Mouse (Mus musculus) neural tube, embryonic 14.5 days (tissue): ENCODE data around the gene Apoe. TPM values are rescaled to one million over a fixed set of nuclear protein-coding genes. Genes with fewer than 3 reads are reported as not detected.

Experiments used
- ATAC-seq: fragments of 200-750 bp; cut with Nextera tagmentation; 2 replicates; pipeline ENCODE4 v1.8.0; 2017; ENCODE audit warnings: low read depth, mild to moderate bottlenecking, moderate TSS enrichment, moderate library complexity
- H3K27ac ChIP-seq: fragments of 300-500 bp; sonication (generic); 2 replicates; pipeline ENCODE4 v1.5.1; 2014; ENCODE audit warnings: low read depth, mild to moderate bottlenecking, control low read depth, low read length, moderate library complexity, mixed read lengths
- H3K27me3 ChIP-seq: fragments of 300-500 bp; sonication (generic); 2 replicates; pipeline ENCODE4 v1.6.1; 2014; ENCODE audit warnings: low read length; ENCODE audit not compliant: control insufficient read depth, insufficient read depth
- H3K36me3 ChIP-seq: fragments of 300-500 bp; sonication (generic); 2 replicates; pipeline ENCODE4 v1.6.1; 2014; ENCODE audit warnings: low read length, mixed read lengths; ENCODE audit not compliant: control insufficient read depth, insufficient read depth
- H3K4me1 ChIP-seq: fragments of 300-500 bp; sonication (generic); 2 replicates; pipeline ENCODE4 v1.6.1; 2014; ENCODE audit warnings: low read length; ENCODE audit not compliant: control insufficient read depth, insufficient read depth
- H3K4me2 ChIP-seq: fragments of 300-500 bp; sonication (generic); 2 replicates; pipeline ENCODE4 v1.6.1; 2014; ENCODE audit warnings: mild to moderate bottlenecking, low read depth, low read length, control low read depth
- H3K4me3 ChIP-seq: fragments of 300-500 bp; sonication (generic); 2 replicates; pipeline ENCODE4 v1.5.1; 2014; ENCODE audit warnings: low read depth, low read length, control low read depth, mixed read lengths
- H3K9ac ChIP-seq: fragments of 300-500 bp; sonication (generic); replicated peaks from 2 replicates; pipeline ENCODE4 v1.6.1; 2014; ENCODE audit warnings: low read depth, mild to moderate bottlenecking, control low read depth, low read length, mixed read lengths
- H3K9me3 ChIP-seq: fragments of 300-500 bp; sonication (generic); 2 replicates; pipeline ENCODE4 v1.6.1; 2016; ENCODE audit warnings: low read length; ENCODE audit not compliant: control insufficient read depth
- WGBS: fragments of 180-500 bp; shearing (Covaris S2); extraction: QIAGEN DNeasy Blood & Tissue Kit; methylation state at CpG from one replicate; pipeline ENCODE4 v1.1.7; 2014; 5-methylcytosine and 5-hydroxymethylcytosine counted together
- polyA plus RNA-seq: library from polyadenylated mRNA; unstranded; fragments of >200 nt; fragmentation: Nextera tagmentation; extraction: Ambion mirVana; gene quantifications from 2 replicates; pipeline ENCODE4 v1.2.1, GENCODE M21; 2014

Apoe gene
- polyA plus RNA-seq, 1 experiment from 2014 or later = 310 TPM

- Histone ChIP-seq H3K9ac (no peak overlapping the region), H3K36me3 (peaks cover 4% of the 10 kb centered on the region; the same call in 1 of the 2 replicates), H3K4me1 (peaks cover 12% of the 10 kb centered on the region), H3K27me3 (no peaks in the 10 kb centered on the region), H3K4me3 (no peak overlapping the region), H3K4me2 (no peak overlapping the region), H3K9me3 (peaks cover 3% of the 10 kb centered on the region; the same call in 1 of the 2 replicates), H3K27ac (no peak overlapping the region)
- no peak for ATAC-seq
- 98% methylated on average over 5 of the region's 5 CpGs for WGBS
Measured at GRCm38 (mm10) chr7:19718297-19718952, 19.4 kb upstream of the Apoe start.

GRCm38 (mm10) chr7:19717346-19717745, 18.4 kb upstream of the Apoe start:
- no peak overlapping the region for H3K9ac ChIP-seq
- no peaks in the 10 kb centered on the region for H3K27me3 ChIP-seq
- no peaks in the 10 kb centered on the region for H3K36me3 ChIP-seq
- 88% methylated on average over 4 of the region's 4 CpGs for WGBS
- no peak overlapping the region for H3K27ac ChIP-seq
- H3K4me1 ChIP-seq = peaks cover 12% of the 10 kb centered on the region
- no peak overlapping the region for H3K4me2 ChIP-seq
- H3K9me3 ChIP-seq = peaks cover 3% of the 10 kb centered on the region; the same call in 1 of the 2 replicates
- no peak overlapping the region for H3K4me3 ChIP-seq
- no peak for ATAC-seq

GRCm38 (mm10) chr7:19716822-19717221, 17.8 kb upstream of the Apoe start:
- WGBS = 97% methylated on average over 2 of the region's 2 CpGs
- no peak for ATAC-seq
- Histone ChIP-seq H3K4me3 (0 out of 2 replicates have a peak overlapping the region, but pooled peaks have one; percentile 29), H3K9ac (peak overlapping the region; percentile 51; the same call in 1 of the 2 replicates), H3K4me2 (peak overlapping the region; percentile 73), H3K36me3 (peaks cover 5% of the 10 kb centered on the region; the same call in 1 of the 2 replicates), H3K27me3 (no peaks in the 10 kb centered on the region), H3K9me3 (peaks cover 3% of the 10 kb centered on the region; the same call in 1 of the 2 replicates), H3K4me1 (peaks cover 12% of the 10 kb centered on the region), H3K27ac (peak overlapping the region; percentile 92)

- Histone ChIP-seq H3K4me2 (peak overlapping the region; percentile 73), H3K9ac (peak overlapping the region; percentile 51; the same call in 1 of the 2 replicates), H3K4me3 (peak overlapping the region; percentile 29), H3K36me3 (peaks cover 10% of the 10 kb centered on the region; the same call in 1 of the 2 replicates), H3K9me3 (peaks cover 2% of the 10 kb centered on the region; the same call in 1 of the 2 replicates), H3K4me1 (peaks cover 12% of the 10 kb centered on the region), H3K27ac (peak overlapping the region; percentile 92), H3K27me3 (no peaks in the 10 kb centered on the region)
- ATAC-seq = no peak
- 6% methylated on average over 18 of the region's 18 CpGs for WGBS
Measured at GRCm38 (mm10) chr7:19716055-19716682, 17.2 kb upstream of the Apoe start.

- WGBS = under 1% methylated on average over 52 of the region's 59 CpGs
- Histone ChIP-seq H3K4me1 (peaks cover 12% of the 10 kb centered on the region), H3K9ac (peak within 1 kb of the TSS; percentile 88), H3K27me3 (no peaks in the 10 kb centered on the region), H3K27ac (peak within 1 kb of the TSS; percentile 92), H3K36me3 (peaks cover 13% of the 10 kb centered on the region; the same call in 1 of the 2 replicates), H3K9me3 (no peaks in the 10 kb centered on the region), H3K4me3 (peak within 1 kb of the TSS; percentile 79), H3K4me2 (peak within 1 kb of the TSS; percentile 73)
- ATAC-seq = peak; percentile 98
Measured at GRCm38 (mm10) chr7:19715239-19716054, 16.5 kb upstream of the Apoe start, which contains the start of gene Tomm40. Gene Tomm40, minus strand, starts transcription at chr7:19715438.

- Histone ChIP-seq H3K4me1 (peaks cover 12% of the 10 kb centered on the region), H3K4me3 (peak overlapping the region; percentile 79), H3K4me2 (peak overlapping the region; percentile 65), H3K27ac (peak overlapping the region; percentile 73), H3K9ac (peak overlapping the region; percentile 88), H3K36me3 (peaks cover 14% of the 10 kb centered on the region; the same call in 1 of the 2 replicates), H3K9me3 (no peaks in the 10 kb centered on the region), H3K27me3 (no peaks in the 10 kb centered on the region)
- 1% methylated on average over 38 of the region's 39 CpGs for WGBS
- ATAC-seq = no peak
Measured at GRCm38 (mm10) chr7:19714836-19715235, 15.8 kb upstream of the Apoe start.

- 91% methylated on average over 9 of the region's 9 CpGs for WGBS
- H3K9ac ChIP-seq = no peak overlapping the region
- H3K36me3 ChIP-seq = peaks cover 22% of the 10 kb centered on the region
- H3K27me3 ChIP-seq = no peaks in the 10 kb centered on the region
- H3K4me3 ChIP-seq = no peak overlapping the region
- H3K4me2 ChIP-seq = no peak overlapping the region
- peaks cover 12% of the 10 kb centered on the region for H3K4me1 ChIP-seq
- no peak overlapping the region for H3K27ac ChIP-seq
- ATAC-seq = no peak
- no peaks in the 10 kb centered on the region for H3K9me3 ChIP-seq
Measured at GRCm38 (mm10) chr7:19713598-19713997, 14.6 kb upstream of the Apoe start.

GRCm38 (mm10) chr7:19713196-19713595, 14.2 kb upstream of the Apoe start:
- no peaks in the 10 kb centered on the region for H3K9me3 ChIP-seq
- H3K4me3 ChIP-seq = no peak overlapping the region
- H3K4me1 ChIP-seq = peaks cover 12% of the 10 kb centered on the region
- no peak overlapping the region for H3K9ac ChIP-seq
- WGBS = 66% methylated on average over 4 of the region's 4 CpGs
- no peak for ATAC-seq
- no peak overlapping the region for H3K27ac ChIP-seq
- H3K27me3 ChIP-seq = no peaks in the 10 kb centered on the region
- H3K4me2 ChIP-seq = no peak overlapping the region
- H3K36me3 ChIP-seq = peaks cover 22% of the 10 kb centered on the region
